Mouse (Mus musculus): ENCODE data around the gene Dnah5.

Gene Dnah5

GRCm38 (mm10) chr15:28203111-28204075 lies at the start of gene Dnah5:
TSS of gene Dnah5 (plus strand) at chr15:28203752.
- no peak for DNase-seq (ENCODE audit: low read depth, low spot score)
- Histone ChIP-seq H3K27me3 (ENCODE audit: control insufficient read depth, insufficient read depth, low read length, poor library complexity, severe bottlenecking) (no peaks in the 10 kb centered on the region), H3K36me3 (ENCODE audit: control insufficient read depth, insufficient read depth, low read length, poor library complexity, severe bottlenecking) (no peaks in the 10 kb centered on the region)

- H3K27me3 ChIP-seq (ENCODE audit: control insufficient read depth, insufficient read depth, low read length, poor library complexity, severe bottlenecking) = 0 out of 2 replicates have a peak, but pooled peaks cover 2% of the 10 kb centered on the region
Measured at GRCm38 (mm10) chr15:28154822-28155501, 48.6 kb upstream of the Dnah5 start.

GRCm38 (mm10) chr15:28158771-28159489 lies 44.6 kb upstream of the Dnah5 start:
- peak; percentile 57 for DNase-seq (ENCODE audit: low read depth, low spot score)
- Histone ChIP-seq H3K27me3 (ENCODE audit: control insufficient read depth, insufficient read depth, low read length, poor library complexity, severe bottlenecking) (0 out of 2 replicates have a peak, but pooled peaks cover 2% of the 10 kb centered on the region), H3K36me3 (ENCODE audit: control insufficient read depth, insufficient read depth, low read length, poor library complexity, severe bottlenecking) (no peaks in the 10 kb centered on the region)

More at GRCm38 (mm10) chr15:28154822-28155501, 48.6 kb upstream of the Dnah5 start:
- DNase-seq (ENCODE audit: low read depth, low spot score) = no peak
- no peaks in the 10 kb centered on the region for H3K36me3 ChIP-seq (ENCODE audit: control insufficient read depth, insufficient read depth, low read length, poor library complexity, severe bottlenecking)

GRCm38 (mm10) chr15:28162291-28162690 lies 41.3 kb upstream of the Dnah5 start:
- no peak for DNase-seq (ENCODE audit: low read depth, low spot score)
- Histone ChIP-seq H3K27me3 (ENCODE audit: control insufficient read depth, insufficient read depth, low read length, poor library complexity, severe bottlenecking) (no peaks in the 10 kb centered on the region; the same call in 1 of the 2 replicates), H3K36me3 (ENCODE audit: control insufficient read depth, insufficient read depth, low read length, poor library complexity, severe bottlenecking) (no peaks in the 10 kb centered on the region)

- Histone ChIP-seq H3K27me3 (ENCODE audit: control insufficient read depth, insufficient read depth, low read length, poor library complexity, severe bottlenecking) (no peaks in the 10 kb centered on the region; the same call in 1 of the 2 replicates), H3K36me3 (ENCODE audit: control insufficient read depth, insufficient read depth, low read length, poor library complexity, severe bottlenecking) (no peaks in the 10 kb centered on the region)
- DNase-seq (ENCODE audit: low read depth, low spot score) = no peak
Measured at GRCm38 (mm10) chr15:28165234-28165633, 38.3 kb upstream of the Dnah5 start.

- no peak for DNase-seq (ENCODE audit: low read depth, low spot score)
- Histone ChIP-seq H3K36me3 (ENCODE audit: control insufficient read depth, insufficient read depth, low read length, poor library complexity, severe bottlenecking) (no peaks in the 10 kb centered on the region), H3K27me3 (ENCODE audit: control insufficient read depth, insufficient read depth, low read length, poor library complexity, severe bottlenecking) (no peaks in the 10 kb centered on the region; the same call in 1 of the 2 replicates)
Measured at GRCm38 (mm10) chr15:28166090-28166489, 37.5 kb upstream of the Dnah5 start.

- H3K36me3 ChIP-seq (ENCODE audit: control insufficient read depth, insufficient read depth, low read length, poor library complexity, severe bottlenecking) = no peaks in the 10 kb centered on the region
- DNase-seq (ENCODE audit: low read depth, low spot score) = no peak
Measured at GRCm38 (mm10) chr15:28178951-28179350, 24.6 kb upstream of the Dnah5 start.

GRCm38 (mm10) chr15:28179556-28179955 lies 24.0 kb upstream of the Dnah5 start:
- H3K36me3 ChIP-seq (ENCODE audit: control insufficient read depth, insufficient read depth, low read length, poor library complexity, severe bottlenecking) = no peaks in the 10 kb centered on the region
- no peaks in the 10 kb centered on the region for H3K27me3 ChIP-seq (ENCODE audit: control insufficient read depth, insufficient read depth, low read length, poor library complexity, severe bottlenecking)
- no peak for DNase-seq (ENCODE audit: low read depth, low spot score)

More at GRCm38 (mm10) chr15:28178951-28179350, 24.6 kb upstream of the Dnah5 start:
- no peaks in the 10 kb centered on the region for H3K27me3 ChIP-seq (ENCODE audit: control insufficient read depth, insufficient read depth, low read length, poor library complexity, severe bottlenecking)

- peak; percentile 86 for DNase-seq (ENCODE audit: low read depth, low spot score)
- Histone ChIP-seq H3K27me3 (ENCODE audit: control insufficient read depth, insufficient read depth, low read length, poor library complexity, severe bottlenecking) (no peaks in the 10 kb centered on the region), H3K36me3 (ENCODE audit: control insufficient read depth, insufficient read depth, low read length, poor library complexity, severe bottlenecking) (no peaks in the 10 kb centered on the region)
Measured at GRCm38 (mm10) chr15:28181862-28182261, 21.7 kb upstream of the Dnah5 start.

- no peaks in the 10 kb centered on the region for H3K36me3 ChIP-seq (ENCODE audit: control insufficient read depth, insufficient read depth, low read length, poor library complexity, severe bottlenecking)
- DNase-seq (ENCODE audit: low read depth, low spot score) = no peak
- no peaks in the 10 kb centered on the region for H3K27me3 ChIP-seq (ENCODE audit: control insufficient read depth, insufficient read depth, low read length, poor library complexity, severe bottlenecking)
Measured at GRCm38 (mm10) chr15:28182567-28182966, 21.0 kb upstream of the Dnah5 start.

- Histone ChIP-seq H3K36me3 (ENCODE audit: control insufficient read depth, insufficient read depth, low read length, poor library complexity, severe bottlenecking) (no peaks in the 10 kb centered on the region), H3K27me3 (ENCODE audit: control insufficient read depth, insufficient read depth, low read length, poor library complexity, severe bottlenecking) (no peaks in the 10 kb centered on the region)
- peak; percentile 72 for DNase-seq (ENCODE audit: low read depth, low spot score)
Measured at GRCm38 (mm10) chr15:28187472-28188360, 15.8 kb upstream of the Dnah5 start.

GRCm38 (mm10) chr15:28188361-28189011 lies 15.1 kb upstream of the Dnah5 start:
- no peaks in the 10 kb centered on the region for H3K27me3 ChIP-seq (ENCODE audit: control insufficient read depth, insufficient read depth, low read length, poor library complexity, severe bottlenecking)
- no peaks in the 10 kb centered on the region for H3K36me3 ChIP-seq (ENCODE audit: control insufficient read depth, insufficient read depth, low read length, poor library complexity, severe bottlenecking)
- DNase-seq (ENCODE audit: low read depth, low spot score) = no peak

- peak; percentile 68 for DNase-seq (ENCODE audit: low read depth, low spot score)
- Histone ChIP-seq H3K27me3 (ENCODE audit: control insufficient read depth, insufficient read depth, low read length, poor library complexity, severe bottlenecking) (no peaks in the 10 kb centered on the region), H3K36me3 (ENCODE audit: control insufficient read depth, insufficient read depth, low read length, poor library complexity, severe bottlenecking) (no peaks in the 10 kb centered on the region)
Measured at GRCm38 (mm10) chr15:28189668-28190067, 13.9 kb upstream of the Dnah5 start.

All from splenic B cell, adult 2 months (primary cell).